Mouse (Mus musculus): ENCODE measurements around the gene Spata6. TPM values are rescaled to one million over a fixed set of nuclear protein-coding genes. Genes with fewer than 3 reads are reported as not detected.

The Spata6 gene
- polyA plus RNA-seq, 1 experiment from 2014 or later, result 36.3 TPM

Other genes with a start within 250 kb of the Spata6 start
- gene Slc5a9, start 182.9 kb downstream of the Spata6 start, polyA plus RNA-seq (2015; fragmentation: Nextera tagmentation; extraction: Ambion mirVana), result 1.1 and 2.7 TPM in 2 replicates
- gene Skint8, start 199.4 kb downstream of the Spata6 start, polyA plus RNA-seq (2015; fragmentation: Nextera tagmentation; extraction: Ambion mirVana), result 0.14 TPM in 1 of 2 replicates, not detected in the other